Mouse (Mus musculus) forebrain, embryonic 15.5 days (tissue): ENCODE data around the gene Cnksr1. TPM values are rescaled to one million over a fixed set of nuclear protein-coding genes. Genes with fewer than 3 reads are reported as not detected.
A peak's percentile ranks its signal among the peaks of the same experiment; 100 is the strongest.

Experiments
- ATAC-seq: fragments of 200-750 bp; cut with Nextera tagmentation; replicated peaks from 2 replicates; pipeline ENCODE4 v1.8.0; 2017; ENCODE audit warnings: mild to moderate bottlenecking, moderate TSS enrichment, moderate library complexity
- H3K27ac ChIP-seq: fragments of 300-500 bp; sonication (generic); replicated peaks from 2 replicates; pipeline ENCODE4 v1.5.1; 2015; ENCODE audit warnings: mild to moderate bottlenecking, inconsistent platforms
- H3K27me3 ChIP-seq: fragments of 300-500 bp; sonication (generic); 2 replicates; pipeline ENCODE4 v1.6.1; 2015; ENCODE audit warnings: inconsistent platforms
- H3K36me3 ChIP-seq: fragments of 300-500 bp; sonication (generic); 2 replicates; pipeline ENCODE4 v1.6.1; 2015; ENCODE audit warnings: mild to moderate bottlenecking, inconsistent platforms
- H3K4me1 ChIP-seq: fragments of 300-500 bp; sonication (generic); 2 replicates; pipeline ENCODE4 v1.6.1; 2015; ENCODE audit warnings: inconsistent platforms
- H3K4me2 ChIP-seq: fragments of 300-500 bp; sonication (generic); replicated peaks from 2 replicates; pipeline ENCODE4 v1.6.1; 2015; ENCODE audit warnings: mild to moderate bottlenecking, inconsistent platforms
- H3K4me3 ChIP-seq: fragments of 300-500 bp; sonication (generic); 2 replicates; pipeline ENCODE4 v1.5.1; 2015; ENCODE audit warnings: mild to moderate bottlenecking, inconsistent platforms
- H3K9ac ChIP-seq: fragments of 300-500 bp; sonication (generic); replicated peaks from 2 replicates; pipeline ENCODE4 v1.6.1; 2015; ENCODE audit warnings: mild to moderate bottlenecking, inconsistent platforms
- H3K9me3 ChIP-seq: fragments of 300-500 bp; sonication (generic); 2 replicates; pipeline ENCODE4 v1.6.1; 2016; ENCODE audit warnings: inconsistent platforms
- WGBS: fragments of 180-500 bp; shearing (Covaris S2); methylation state at CpG from one replicate; pipeline ENCODE4 v1.1.7; 2015; ENCODE audit warnings: mixed read lengths; 5-methylcytosine and 5-hydroxymethylcytosine counted together
- polyA plus RNA-seq: library from polyadenylated mRNA; unstranded; fragments of >200 nt; fragmentation: Nextera tagmentation; extraction: Ambion mirVana; gene quantifications from 2 replicates; pipeline ENCODE4 v1.2.1, GENCODE M21; 2015

Gene Cnksr1
- polyA plus RNA-seq, 1 experiment from 2014 or later, result 0.11 TPM

DNA sequence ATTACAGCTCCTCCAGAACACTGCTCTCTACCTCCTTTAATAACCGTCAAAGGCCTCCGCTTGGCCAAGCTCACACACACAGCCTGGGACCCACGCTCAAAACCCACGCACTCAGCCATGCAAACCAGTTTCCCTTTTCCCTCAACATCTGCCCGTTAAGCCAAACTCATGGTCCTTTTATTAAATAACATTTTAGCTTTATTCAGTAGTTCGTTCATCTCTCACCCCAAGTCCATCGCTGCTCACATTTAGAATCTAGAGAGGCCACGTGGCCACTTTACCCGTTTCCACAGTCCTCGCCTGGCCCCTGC is 12.7 kb upstream of the Cnksr1 start:
- Histone ChIP-seq H3K9me3 (no peaks in the 10 kb centered on the region), H3K36me3 (no peaks in the 10 kb centered on the region), H3K4me2 (peak overlapping the region; percentile 73), H3K4me1 (peaks cover 39% of the 10 kb centered on the region), H3K27me3 (peaks cover 81% of the 10 kb centered on the region), H3K27ac (peak overlapping the region; percentile 62; the same call in 1 of the 2 replicates), H3K9ac (peak overlapping the region; percentile 52), H3K4me3 (peak overlapping the region; percentile 54)
- 7% methylated on average over 10 of the region's 10 CpGs for WGBS
- no peak for ATAC-seq

DNA sequence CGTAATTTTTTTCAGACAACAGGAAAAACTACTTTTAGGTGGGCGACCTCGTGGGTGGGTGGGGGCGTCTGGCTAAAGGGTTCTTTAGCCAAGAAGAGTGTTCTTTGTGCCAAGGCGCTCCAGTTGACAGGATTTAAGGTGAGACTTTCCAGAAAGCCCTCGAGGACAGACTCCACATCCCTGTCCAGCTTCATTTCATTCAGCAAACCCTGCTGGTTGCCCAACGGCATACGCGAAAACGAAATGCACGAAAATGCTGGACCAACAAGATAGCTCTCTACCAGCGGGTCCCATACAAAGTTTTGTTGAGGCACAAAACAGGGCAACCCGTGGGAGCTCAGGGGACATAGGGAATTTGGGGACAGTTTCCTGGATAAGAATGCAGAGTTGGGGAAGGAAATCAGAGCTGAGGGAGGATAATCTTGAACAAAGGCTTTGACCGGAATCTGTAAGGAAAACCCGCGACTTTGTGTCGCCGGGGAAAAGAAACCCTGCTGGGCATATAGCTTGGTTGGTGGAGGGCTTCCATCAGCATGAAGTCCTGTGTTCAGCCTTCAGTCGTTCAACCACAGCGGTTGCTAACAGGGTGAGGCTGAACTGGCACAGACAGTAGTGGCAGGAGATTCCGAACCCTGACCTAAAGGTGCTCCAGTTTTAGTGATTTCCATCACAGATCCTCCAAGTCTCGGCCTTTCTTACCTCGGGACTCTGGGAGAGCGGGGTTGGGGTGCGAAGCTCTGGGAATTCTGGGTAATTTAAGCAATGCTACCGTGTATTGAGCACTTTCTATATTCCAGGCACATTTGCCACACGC is 12.1 kb upstream of the Cnksr1 start:
- peaks cover 81% of the 10 kb centered on the region for H3K27me3 ChIP-seq
- ATAC-seq, result no peak
- WGBS, result 5% methylated on average over 27 of the region's 27 CpGs

DNA sequence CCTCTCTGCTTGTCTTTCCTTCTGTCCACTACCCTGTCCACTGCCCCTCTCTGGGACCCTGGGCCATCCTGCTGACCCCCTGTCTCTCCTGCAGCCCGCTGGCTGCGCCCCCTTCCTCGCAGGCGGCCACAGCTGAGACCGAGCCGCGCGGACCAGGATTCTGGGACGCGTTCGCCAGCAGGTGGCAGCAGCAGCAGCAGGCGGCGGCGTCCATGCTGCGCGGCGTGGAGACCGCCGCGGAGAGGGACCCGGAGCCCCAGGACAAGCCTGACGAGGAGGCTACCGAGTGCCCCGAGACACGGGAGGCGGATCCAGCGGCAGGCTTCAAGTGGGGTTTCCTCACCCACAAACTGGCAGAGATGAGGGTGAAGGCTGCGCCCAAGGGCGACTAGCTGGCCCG is 11.5 kb upstream of the Cnksr1 start:
- Histone ChIP-seq H3K9ac (peak overlapping the region; percentile 43), H3K4me2 (peak overlapping the region; percentile 73), H3K27ac (no peak overlapping the region), H3K36me3 (no peaks in the 10 kb centered on the region), H3K4me1 (peaks cover 48% of the 10 kb centered on the region), H3K4me3 (peak overlapping the region; percentile 54), H3K9me3 (no peaks in the 10 kb centered on the region), H3K27me3 (peaks cover 74% of the 10 kb centered on the region)
- peak; percentile 53; the same call in 1 of the 2 replicates for ATAC-seq
- WGBS, result 1% methylated on average over 30 of the region's 30 CpGs

More for the DNA sequence above, 12.1 kb upstream of the Cnksr1 start:
- peak overlapping the region; percentile 73 for H3K4me2 ChIP-seq
- H3K36me3 ChIP-seq, result no peaks in the 10 kb centered on the region
- H3K9me3 ChIP-seq, result no peaks in the 10 kb centered on the region
- peak overlapping the region; percentile 54 for H3K4me3 ChIP-seq
- peaks cover 43% of the 10 kb centered on the region for H3K4me1 ChIP-seq
- H3K27ac ChIP-seq, result 0 out of 2 replicates have a peak overlapping the region, but pooled peaks have one; percentile 62
- H3K9ac ChIP-seq, result peak overlapping the region; percentile 52

DNA sequence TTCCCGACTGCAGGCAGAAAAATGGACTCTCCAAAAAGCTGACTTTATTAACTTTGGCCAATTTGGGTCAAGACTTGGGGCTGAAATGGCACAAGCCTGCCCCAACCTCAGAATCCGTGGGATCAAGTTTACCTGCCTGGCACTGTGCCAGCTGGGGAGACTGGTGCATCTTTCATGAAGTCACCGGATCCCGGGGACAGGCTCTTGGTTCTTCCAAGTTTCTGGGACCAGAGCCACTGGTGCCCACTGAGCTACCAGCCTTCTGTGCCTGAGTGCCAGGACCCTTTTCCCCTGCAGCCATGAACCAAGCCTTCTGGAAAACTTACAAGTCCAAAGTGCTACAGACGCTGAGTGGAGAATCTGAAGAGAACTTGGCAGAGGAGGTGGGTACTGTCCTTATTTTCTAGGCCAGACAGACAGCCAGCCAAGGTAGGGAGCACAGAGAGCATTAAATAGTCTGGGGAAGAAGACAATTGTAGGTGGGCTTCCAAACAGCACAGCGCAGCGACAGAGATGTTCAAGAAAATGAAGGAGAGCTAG is 8.6 kb upstream of the Cnksr1 start, which contains the start of gene Gm30191:
Gene Gm30191, plus strand, starts transcription at position 217 of the 540 bp plus-strand sequence.
- peak within 1 kb of the TSS; percentile 84 for H3K4me3 ChIP-seq
- peak within 1 kb of the TSS; percentile 88; the same call in 1 of the 2 replicates for H3K9ac ChIP-seq
- no peaks in the 10 kb centered on the region for H3K36me3 ChIP-seq
- H3K4me2 ChIP-seq, result peak within 1 kb of the TSS; percentile 97
- no peak within 1 kb of the TSS; the same call in 1 of the 2 replicates for H3K27ac ChIP-seq
- WGBS, result 72% methylated on average over 7 of the region's 7 CpGs
- no peak for ATAC-seq
- no peaks in the 10 kb centered on the region for H3K9me3 ChIP-seq
- H3K27me3 ChIP-seq, result peaks cover 47% of the 10 kb centered on the region
- H3K4me1 ChIP-seq, result peaks cover 48% of the 10 kb centered on the region

DNA sequence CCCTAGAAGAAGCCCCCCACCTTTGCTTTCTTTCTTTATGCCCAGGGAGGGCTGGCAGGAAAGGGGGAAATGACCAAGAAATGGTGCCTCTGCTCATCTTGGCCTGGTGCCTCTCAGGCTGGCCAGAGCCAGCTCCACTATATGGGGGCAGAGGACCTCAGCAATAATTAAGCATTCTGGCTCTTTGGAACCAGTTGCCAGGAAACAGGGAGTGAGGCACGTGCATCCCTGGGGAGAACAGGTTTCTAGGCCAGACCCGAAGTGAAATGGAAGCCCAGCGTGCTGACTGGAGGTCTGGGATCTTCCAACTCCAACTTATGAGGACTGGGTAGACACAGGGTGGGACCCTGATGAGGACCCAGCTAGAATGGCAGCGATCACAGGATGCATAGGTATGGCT is 8.1 kb upstream of the Cnksr1 start:
- Histone ChIP-seq H3K36me3 (no peaks in the 10 kb centered on the region), H3K27me3 (peaks cover 43% of the 10 kb centered on the region), H3K27ac (no peak overlapping the region), H3K4me1 (peaks cover 43% of the 10 kb centered on the region), H3K9me3 (no peaks in the 10 kb centered on the region), H3K4me3 (0 out of 2 replicates have a peak overlapping the region, but pooled peaks have one; percentile 84), H3K4me2 (peak overlapping the region; percentile 97), H3K9ac (no peak overlapping the region)
- no peak; the same call in 1 of the 2 replicates for ATAC-seq
- 32% methylated on average over 4 of the region's 4 CpGs for WGBS

DNA sequence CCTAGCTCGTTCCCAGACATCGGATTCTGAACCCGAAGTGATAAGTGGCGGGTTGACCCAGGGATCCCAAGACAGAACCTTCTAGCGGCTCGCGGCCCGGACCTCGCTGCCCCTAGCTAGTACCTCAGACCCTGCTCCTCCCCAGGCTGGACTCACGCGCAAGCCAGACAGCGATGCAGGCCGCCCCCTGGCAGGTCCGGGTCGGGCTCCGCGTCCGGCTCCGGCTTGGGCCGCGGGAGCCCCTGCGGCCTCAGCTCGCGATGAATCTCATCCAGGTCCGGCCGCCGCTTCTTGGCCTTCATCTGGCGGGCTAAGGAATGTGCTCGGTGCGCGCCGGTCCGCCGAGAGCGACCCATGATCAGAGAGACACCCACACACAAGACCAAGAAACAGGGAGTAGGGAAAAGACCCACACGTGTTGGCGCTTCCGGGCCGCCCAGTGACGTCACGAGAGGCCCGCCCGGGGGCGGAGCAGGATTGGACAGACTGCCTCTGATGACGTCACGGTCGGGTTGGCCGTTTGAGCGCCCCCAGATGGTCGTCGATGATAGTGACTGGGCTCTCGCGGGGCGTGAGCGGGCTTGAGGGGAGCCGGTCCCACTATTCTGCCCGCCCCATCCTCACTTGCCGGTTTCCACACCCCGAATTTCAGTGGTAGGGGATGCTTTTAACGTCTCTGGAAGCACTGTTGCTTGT is 7.1 kb upstream of the Cnksr1 start, which contains the start of gene Zfp593:
Gene Zfp593, minus strand, starts transcription at position 445 of the 696 bp plus-strand sequence.
- WGBS, result under 1% methylated on average over 60 of the region's 60 CpGs
- Histone ChIP-seq H3K9ac (peak within 1 kb of the TSS; percentile 88), H3K4me2 (peak within 1 kb of the TSS; percentile 97), H3K4me1 (peaks cover 34% of the 10 kb centered on the region), H3K27ac (no peak within 1 kb of the TSS; the same call in 1 of the 2 replicates), H3K36me3 (no peaks in the 10 kb centered on the region), H3K27me3 (peaks cover 33% of the 10 kb centered on the region), H3K9me3 (no peaks in the 10 kb centered on the region), H3K4me3 (peak within 1 kb of the TSS; percentile 84)
- ATAC-seq, result peak; percentile 73

DNA sequence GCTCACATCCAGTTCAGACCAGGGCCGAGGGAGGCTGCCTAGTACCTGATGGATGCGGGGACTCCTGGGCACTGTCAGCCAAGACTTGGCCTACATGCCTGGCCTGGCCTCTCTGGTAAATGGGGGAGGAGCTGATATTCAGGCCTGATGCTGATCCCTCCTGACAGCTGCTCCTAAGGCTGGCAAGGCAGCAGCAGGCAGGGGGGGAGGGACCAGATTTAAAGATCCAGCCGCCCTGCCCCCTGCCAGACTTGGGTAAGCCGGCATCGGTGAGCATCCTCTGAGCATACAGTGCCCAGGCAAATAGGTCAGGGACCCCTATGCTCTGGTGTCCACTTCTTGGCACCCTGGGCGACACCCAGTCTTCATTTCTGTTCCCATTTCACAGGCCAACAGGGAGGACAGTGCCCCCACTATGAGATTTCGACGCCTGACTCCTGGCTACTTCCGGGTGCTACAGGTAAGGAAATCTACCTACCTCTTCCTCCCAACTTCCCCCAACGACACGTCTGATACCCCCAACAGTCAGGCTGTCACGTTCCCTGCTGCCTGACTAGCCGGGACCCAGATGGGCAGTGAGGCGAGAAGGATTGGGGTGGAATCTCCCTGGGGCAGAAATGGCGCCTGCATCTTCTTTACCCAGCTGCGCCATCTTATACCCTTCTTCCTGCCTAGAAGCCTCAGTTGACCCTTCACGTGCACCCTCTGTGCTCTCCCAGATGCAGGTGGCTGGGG is 5.5 kb upstream of the Cnksr1 start, which contains the start of gene E130218I03Rik:
Gene E130218I03Rik, plus strand, starts transcription at position 147 of the 735 bp plus-strand sequence.
- peaks cover 22% of the 10 kb centered on the region for H3K27me3 ChIP-seq
- H3K27ac ChIP-seq, result no peak within 1 kb of the TSS
- H3K9me3 ChIP-seq, result no peaks in the 10 kb centered on the region
- H3K4me1 ChIP-seq, result peaks cover 23% of the 10 kb centered on the region
- H3K4me3 ChIP-seq, result peak within 1 kb of the TSS; percentile 84
- H3K36me3 ChIP-seq, result no peaks in the 10 kb centered on the region
- ATAC-seq, result no peak
- peak within 1 kb of the TSS; percentile 97 for H3K4me2 ChIP-seq
- WGBS, result 95% methylated on average over 17 of the region's 17 CpGs
- H3K9ac ChIP-seq, result no peak within 1 kb of the TSS; the same call in 1 of the 2 replicates

DNA sequence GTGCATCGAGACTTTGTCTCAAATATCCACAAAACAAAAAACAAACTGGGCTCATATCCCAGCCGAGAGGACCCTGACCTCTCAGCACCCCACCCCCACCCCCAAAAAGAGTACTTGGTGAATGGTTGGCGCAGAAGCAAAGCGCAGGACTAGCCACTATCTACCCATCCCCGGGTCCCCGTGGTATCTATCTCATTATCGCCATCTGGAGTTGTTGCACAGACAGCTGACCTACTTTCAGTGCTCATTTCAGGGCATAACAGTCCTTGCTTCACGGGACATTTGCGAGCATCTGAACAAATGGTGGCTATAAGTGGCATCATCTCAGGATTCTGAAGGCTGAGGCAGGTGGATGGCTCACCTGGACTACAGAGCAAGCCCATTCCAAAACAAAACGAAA is 487 bp upstream of the Cnksr1 start:
- H3K27ac ChIP-seq, result no peak overlapping the region
- H3K4me3 ChIP-seq, result no peak overlapping the region
- H3K9ac ChIP-seq, result no peak overlapping the region
- H3K27me3 ChIP-seq, result peaks cover 9% of the 10 kb centered on the region; the same call in 1 of the 2 replicates
- 0 out of 2 replicates have a peak, but pooled peaks cover 3% of the 10 kb centered on the region for H3K4me1 ChIP-seq
- no peaks in the 10 kb centered on the region for H3K36me3 ChIP-seq
- WGBS, result 12% methylated on average over 10 of the region's 10 CpGs
- no peak for ATAC-seq
- H3K4me2 ChIP-seq, result no peak overlapping the region
- no peaks in the 10 kb centered on the region for H3K9me3 ChIP-seq

DNA sequence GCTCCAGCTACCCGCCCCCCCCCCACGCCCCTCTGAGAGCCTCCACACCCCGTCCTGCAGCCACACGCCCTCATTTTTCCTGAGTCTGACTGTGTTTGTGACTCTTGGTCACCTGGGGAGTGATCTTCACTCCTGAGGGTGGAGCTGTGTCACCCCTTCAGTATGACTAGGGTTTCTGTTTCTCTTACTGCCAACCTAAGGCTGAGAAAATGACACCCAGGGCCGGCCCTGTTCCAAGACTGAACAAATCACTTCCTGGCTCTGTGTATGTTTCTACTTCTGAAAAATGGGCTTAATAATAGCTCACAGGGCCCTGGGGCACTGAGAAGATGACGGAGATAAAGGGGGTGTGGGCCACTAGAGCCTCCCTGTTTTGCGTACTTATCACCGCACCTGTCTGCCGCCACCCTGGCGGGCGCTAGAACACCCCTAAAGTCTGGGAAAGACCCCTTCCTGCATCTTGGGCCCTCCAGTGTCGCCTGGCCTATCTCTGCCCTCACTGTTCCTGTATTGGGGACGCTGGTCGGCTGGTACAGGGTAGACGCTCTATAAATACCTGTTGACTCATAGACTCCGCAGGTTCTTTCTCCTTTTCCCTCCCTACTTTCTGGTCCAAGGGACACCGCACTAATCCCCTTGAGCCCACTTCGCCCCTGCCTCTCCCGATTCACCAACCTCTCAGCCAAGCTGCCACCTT is 469 bp downstream of the Cnksr1 start:
- no peak for ATAC-seq
- H3K4me2 ChIP-seq, result no peak overlapping the region
- 22% methylated on average over 19 of the region's 19 CpGs for WGBS

DNA sequence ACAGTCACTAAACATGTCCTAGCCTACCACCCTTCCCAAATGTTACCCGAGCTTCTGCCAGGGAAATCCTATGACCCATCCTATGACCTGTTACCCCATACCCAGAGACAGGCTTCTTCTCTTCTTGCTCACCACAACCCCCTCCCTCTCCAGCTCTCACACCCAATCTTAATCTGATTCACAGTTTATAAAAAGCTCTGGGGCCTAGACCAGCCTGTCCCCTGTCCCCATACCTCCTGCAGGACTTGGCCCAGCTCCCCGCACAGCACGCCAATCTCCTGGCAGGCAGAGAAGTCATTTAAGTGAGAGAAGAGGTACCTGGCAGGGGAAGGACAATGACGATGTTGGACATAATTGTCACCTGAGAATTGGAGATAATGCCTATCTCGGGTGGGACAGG is 3.3 kb downstream of the Cnksr1 start:
- no peak overlapping the region for H3K4me3 ChIP-seq
- H3K4me2 ChIP-seq, result no peak overlapping the region
- H3K36me3 ChIP-seq, result no peaks in the 10 kb centered on the region
- WGBS, result 78% methylated on average over 5 of the region's 5 CpGs
- H3K4me1 ChIP-seq, result 0 out of 2 replicates have a peak, but pooled peaks cover 3% of the 10 kb centered on the region
- H3K27me3 ChIP-seq, result peaks cover 9% of the 10 kb centered on the region; the same call in 1 of the 2 replicates
- no peak for ATAC-seq
- H3K9ac ChIP-seq, result no peak overlapping the region
- H3K27ac ChIP-seq, result no peak overlapping the region
- no peaks in the 10 kb centered on the region for H3K9me3 ChIP-seq

More for the DNA sequence above, 469 bp downstream of the Cnksr1 start:
- Histone ChIP-seq H3K4me3 (no peak overlapping the region), H3K4me1 (0 out of 2 replicates have a peak, but pooled peaks cover 3% of the 10 kb centered on the region), H3K27ac (no peak overlapping the region), H3K27me3 (peaks cover 9% of the 10 kb centered on the region; the same call in 1 of the 2 replicates), H3K36me3 (no peaks in the 10 kb centered on the region), H3K9ac (no peak overlapping the region), H3K9me3 (no peaks in the 10 kb centered on the region)

DNA sequence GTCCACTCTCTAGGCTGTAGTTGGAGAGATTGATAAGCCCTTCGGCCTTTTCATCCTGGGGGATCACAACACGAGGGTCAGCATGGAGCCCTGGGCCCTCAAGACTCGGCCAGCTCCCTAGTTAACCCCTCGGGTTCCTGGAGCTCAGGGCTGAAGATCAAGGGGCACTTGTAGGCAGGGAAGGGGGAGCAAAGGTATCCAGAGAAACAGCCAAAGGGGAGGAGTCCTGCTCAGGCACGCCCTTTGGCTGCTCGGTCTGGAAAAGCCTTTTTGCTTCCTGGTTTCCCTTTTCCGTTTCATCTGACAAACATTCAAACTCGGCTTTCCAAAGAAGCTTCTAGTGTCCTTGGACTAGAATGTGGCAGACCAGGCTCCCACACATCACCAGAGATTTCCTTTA is 7.8 kb downstream of the Cnksr1 start:
- Histone ChIP-seq H3K9ac (no peak overlapping the region), H3K27me3 (no peaks in the 10 kb centered on the region), H3K4me3 (no peak overlapping the region), H3K4me2 (no peak overlapping the region), H3K9me3 (no peaks in the 10 kb centered on the region), H3K27ac (no peak overlapping the region), H3K36me3 (no peaks in the 10 kb centered on the region), H3K4me1 (no peaks in the 10 kb centered on the region)
- 45% methylated on average over 8 of the region's 8 CpGs for WGBS
- no peak for ATAC-seq
